Mouse (Mus musculus): ENCODE data around the gene Jmjd8. TPM values are rescaled to one million over a fixed set of nuclear protein-coding genes. Genes with fewer than 3 reads are reported as not detected.
"Not testable (repeated sequence)": the region's sequence is repeated elsewhere in the genome, so short reads cannot be mapped to it uniquely, and the experiment has no call there.

Jmjd8 gene
- total RNA-seq, 2 experiments from 2014 or later: 59.1 to 59.6 TPM

DNA sequence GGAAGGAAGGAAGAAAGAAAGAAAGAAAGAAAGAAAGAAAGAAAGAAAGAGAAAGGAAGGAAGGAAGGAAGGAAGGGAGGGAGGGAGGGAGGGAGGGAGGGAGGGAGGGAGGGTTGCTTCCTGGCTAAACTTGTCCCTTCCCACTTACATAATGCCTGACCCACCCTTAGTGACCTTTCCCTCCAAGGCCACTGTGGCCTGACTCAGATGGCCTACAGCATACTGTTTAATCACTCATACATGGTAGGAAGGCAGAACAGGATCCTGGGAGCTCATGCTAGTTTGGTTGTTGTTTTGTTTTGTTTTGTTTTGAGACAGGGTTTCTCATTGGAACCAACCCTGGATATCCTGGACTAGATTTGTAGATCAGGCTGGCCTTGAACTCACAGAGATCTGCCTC is 42.9 kb downstream of the Jmjd8 start:
- intact Hi-C loops (cut with DNase I): not testable (repeated sequence)

GRCm38 (mm10) chr17:25872676-25873075 is 44.0 kb downstream of the Jmjd8 start:
- DNase-seq (ENCODE audit: low spot score in 2 of 2): no peak
- intact Hi-C loops (cut with DNase I): no loop called here

More for the DNA sequence above, 42.9 kb downstream of the Jmjd8 start:
- not testable (repeated sequence) for DNase-seq (ENCODE audit: low spot score in 2 of 2)

- no peak for DNase-seq (ENCODE audit: low spot score in 2 of 2)
- intact Hi-C loops (cut with DNase I): no loop called here
Observed at GRCm38 (mm10) chr17:25873405-25874147, 44.9 kb downstream of the Jmjd8 start.

DNA sequence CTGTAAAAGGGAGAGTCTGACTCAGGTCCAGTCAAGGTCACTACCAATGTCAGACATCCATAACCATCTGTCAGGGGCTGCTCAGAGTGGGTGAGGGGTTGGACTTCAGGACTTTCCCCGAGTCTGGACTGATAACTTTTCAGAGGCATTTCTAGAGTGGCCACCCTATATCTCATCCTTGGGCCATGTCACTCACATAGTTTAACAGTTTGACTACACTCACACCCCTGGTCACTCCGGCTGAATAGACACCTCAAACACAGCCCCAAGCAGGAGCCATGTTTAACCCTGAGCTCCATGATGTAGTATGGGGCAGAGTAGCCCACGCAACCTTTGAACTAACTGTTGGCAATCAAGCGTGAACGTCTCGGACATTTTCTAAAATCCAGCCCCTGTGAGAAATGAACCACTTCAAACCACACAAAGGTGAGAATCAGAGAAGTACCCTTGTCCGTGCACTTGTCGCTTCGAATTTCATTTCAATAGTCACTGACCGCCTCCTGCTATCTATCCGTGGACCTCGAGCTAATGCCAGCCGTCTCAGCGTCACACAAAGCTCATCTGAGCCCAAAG is 45.6 kb downstream of the Jmjd8 start:
- DNase-seq (ENCODE audit: low spot score in 2 of 2): no peak
- intact Hi-C loops (cut with DNase I): no loop called here

DNA sequence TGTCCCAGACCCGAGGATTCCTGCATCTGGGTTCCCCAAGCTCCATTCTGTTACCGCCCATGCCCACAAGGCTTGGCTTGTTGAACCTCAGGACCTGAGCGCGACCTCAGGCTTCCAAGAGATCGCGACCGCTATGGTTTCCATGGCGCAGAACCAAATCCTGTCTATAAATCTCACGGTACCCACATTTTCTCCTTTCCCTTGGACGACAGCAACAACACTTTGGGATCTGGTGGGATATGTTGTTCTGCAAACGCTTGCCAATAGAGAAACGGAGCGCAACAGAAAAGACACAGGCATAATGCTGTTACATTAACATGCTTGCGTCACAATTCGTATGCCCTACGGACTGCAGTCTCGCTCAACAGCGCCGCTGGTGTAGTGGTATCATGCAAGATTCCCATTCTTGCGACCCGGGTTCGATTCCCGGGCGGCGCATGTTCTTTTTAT is 46.1 kb downstream of the Jmjd8 start, which contains the start of gene Mettl26:
Gene Mettl26 (plus strand): TSS at position 354 of the 450 bp plus-strand sequence.
- intact Hi-C loops (cut with DNase I): loop anchor here (1.0 to 5.0 kb wide), 2 partner anchors 41 to 48 kb away; partner anchors contain the start of gene Stub1
- DNase-seq (ENCODE audit: low spot score in 2 of 2): peak; percentile 96 to 100

- peak; percentile 87 to 91 for DNase-seq (ENCODE audit: low spot score in 2 of 2)
- intact Hi-C loops (cut with DNase I): loop anchor here (1.0 to 5.0 kb wide), 2 partner anchors 42 to 47 kb away; partner anchors contain the start of gene Stub1
Observed at GRCm38 (mm10) chr17:25875171-25876136, 46.8 kb downstream of the Jmjd8 start.

DNA sequence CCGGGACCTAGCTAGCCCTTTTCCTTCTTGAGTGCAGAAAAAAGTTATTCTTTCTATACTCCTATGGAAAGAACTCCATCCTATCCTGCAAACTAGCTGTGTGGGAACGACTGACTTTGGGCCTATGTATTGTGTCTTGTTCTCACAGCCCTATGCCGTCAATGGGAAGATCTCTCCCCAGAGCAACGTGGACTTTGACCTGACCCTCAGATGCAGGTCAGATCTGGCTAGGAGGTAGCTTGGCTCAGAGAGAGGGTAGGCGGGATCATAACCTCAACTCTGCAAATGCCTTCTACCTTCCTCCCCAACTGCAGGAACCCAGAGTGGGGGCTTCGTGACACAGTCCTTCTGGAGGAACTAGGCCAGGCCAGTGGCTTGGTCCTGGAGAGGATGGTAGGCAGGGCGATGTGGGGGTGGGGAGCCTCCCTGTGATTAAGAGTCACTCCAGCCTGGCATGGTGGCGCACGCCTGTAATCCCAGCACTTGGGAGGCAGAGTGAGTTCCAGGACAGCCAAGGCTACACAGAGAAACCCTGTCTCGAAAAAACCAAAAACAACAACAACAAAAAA is 47.8 kb downstream of the Jmjd8 start:
- intact Hi-C loops (cut with DNase I): loop anchor here (5.0 kb wide), 1 partner anchor 46 kb away; no protein-coding TSS in a partner anchor
- DNase-seq (ENCODE audit: low spot score in 2 of 2): no peak

DNA sequence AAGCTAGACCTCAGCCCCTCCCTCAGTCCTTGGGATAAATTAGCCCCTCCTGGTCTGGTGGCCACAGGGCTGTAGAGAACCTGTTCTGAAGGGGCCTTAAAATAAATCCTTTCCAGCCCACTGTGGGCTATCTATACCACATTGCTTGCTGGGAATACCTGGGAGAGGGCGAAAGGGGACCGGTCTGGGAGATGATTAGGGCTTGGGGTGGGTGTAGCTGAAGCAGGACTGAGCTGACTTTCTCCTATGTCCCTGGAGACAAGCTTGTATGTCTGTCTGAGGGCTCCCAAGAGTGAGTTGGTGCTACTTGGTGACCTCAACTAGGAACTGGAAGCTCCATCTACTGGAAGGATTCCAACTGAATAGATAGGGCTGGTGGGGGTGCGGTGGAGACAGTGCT is 48.4 kb downstream of the Jmjd8 start:
- DNase-seq (ENCODE audit: low spot score in 2 of 2): no peak
- intact Hi-C loops (cut with DNase I): loop anchor here (5.0 kb wide), 1 partner anchor 45 kb away; no protein-coding TSS in a partner anchor

- DNase-seq (ENCODE audit: low spot score in 2 of 2): peak in 1 of 2 experiments; percentile 31
- intact Hi-C loops (cut with DNase I): loop anchor here (5.0 kb wide), 1 partner anchor 44 kb away; no protein-coding TSS in a partner anchor
Observed at GRCm38 (mm10) chr17:25877741-25878610, 49.3 kb downstream of the Jmjd8 start.

DNA sequence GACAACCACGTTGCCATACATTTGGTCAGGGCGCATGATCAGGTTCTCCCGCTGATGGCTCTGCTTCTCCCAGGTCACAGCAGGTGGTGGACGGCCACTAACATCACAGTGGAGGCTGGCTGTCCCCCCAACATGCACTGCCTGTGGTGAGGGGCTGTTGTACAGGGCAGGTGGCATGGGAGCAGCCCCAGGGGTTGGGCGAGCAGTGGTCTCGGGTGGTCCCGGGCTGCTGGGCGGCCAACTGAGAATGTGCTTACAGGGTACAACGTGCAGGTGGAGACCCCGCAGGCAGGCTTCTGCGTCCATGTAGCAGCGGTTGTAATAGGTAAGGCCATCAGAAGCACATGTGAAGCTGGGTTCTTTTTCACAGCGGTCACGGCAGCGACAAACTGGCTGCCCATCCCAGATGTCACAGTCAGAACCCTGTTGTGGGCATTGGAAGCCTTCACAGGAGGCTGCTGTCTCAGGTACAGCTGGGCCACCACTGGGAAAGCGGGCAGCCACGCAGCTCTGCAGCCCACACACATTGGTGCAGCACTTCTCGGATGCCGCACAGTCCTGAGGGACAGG is 50.0 kb downstream of the Jmjd8 start:
- intact Hi-C loops (cut with DNase I): loop anchor here (5.0 kb wide), 1 partner anchor 44 kb away; no protein-coding TSS in a partner anchor
- no peak for DNase-seq (ENCODE audit: low spot score in 2 of 2)

DNA sequence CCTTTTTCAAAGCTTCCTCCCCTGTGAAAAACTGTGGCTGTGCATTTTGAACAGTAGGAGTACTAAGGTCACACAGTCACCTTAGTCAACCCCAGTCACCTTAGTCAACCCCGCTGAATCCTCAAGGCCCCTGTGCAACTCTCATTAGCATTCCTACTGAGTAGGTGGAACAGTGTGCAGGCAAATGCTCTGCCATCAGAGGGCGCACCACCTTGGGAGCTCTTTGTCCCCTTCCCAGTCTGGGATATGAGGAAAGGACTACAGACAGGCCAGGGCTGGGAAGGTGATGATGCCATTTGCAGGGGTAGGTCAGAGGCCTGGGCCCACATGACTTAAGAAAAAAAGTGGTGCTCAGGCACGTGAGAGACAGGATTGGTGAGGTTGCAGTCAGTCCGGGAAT is 50.6 kb downstream of the Jmjd8 start:
- intact Hi-C loops (cut with DNase I): loop anchor here (5.0 kb wide), 1 partner anchor 43 kb away; no protein-coding TSS in a partner anchor
- peak; percentile 62 to 67 for DNase-seq (ENCODE audit: low spot score in 2 of 2)

DNA sequence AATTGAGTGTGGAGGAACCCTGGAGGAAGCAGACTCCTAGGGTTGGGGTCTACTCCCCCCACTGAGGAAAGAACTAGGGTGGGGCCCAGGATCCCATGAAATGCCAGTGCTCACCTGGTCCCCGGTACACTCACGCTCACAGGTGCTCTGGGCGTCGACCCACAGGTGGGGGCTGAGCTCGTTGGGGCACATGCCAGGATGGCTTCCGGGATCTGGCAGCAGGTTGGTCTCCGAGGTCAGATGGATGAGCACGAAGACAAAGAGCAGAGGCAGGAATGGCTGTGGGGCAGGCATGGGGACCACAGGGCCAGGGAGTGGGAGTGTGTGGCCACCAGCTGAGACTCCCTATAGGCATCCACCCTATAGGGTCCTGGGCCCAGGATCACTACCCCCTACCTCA is 51.1 kb downstream of the Jmjd8 start:
- intact Hi-C loops (cut with DNase I): loop anchor here (5.0 kb wide), 1 partner anchor 43 kb away; no protein-coding TSS in a partner anchor
- no peak for DNase-seq (ENCODE audit: low spot score in 2 of 2)

GRCm38 (mm10) chr17:25880196-25880910 is 51.7 kb downstream of the Jmjd8 start, which contains the start of gene Wfikkn1:
Wfikkn1 (minus strand) TSS chr17:25880858.
- intact Hi-C loops (cut with DNase I): no loop called here
- DNase-seq (ENCODE audit: low spot score in 2 of 2): no peak

- intact Hi-C loops (cut with DNase I): no loop called here
- DNase-seq (ENCODE audit: low spot score in 2 of 2): no peak
Observed at GRCm38 (mm10) chr17:25880913-25881641, 52.4 kb downstream of the Jmjd8 start.
